Mouse (Mus musculus) limb, embryonic 11.5 days (tissue): ENCODE data around the gene 1700013G24Rik. TPM values are rescaled to one million over a fixed set of nuclear protein-coding genes. Genes with fewer than 3 reads are reported as not detected.

Experiments
- ATAC-seq: fragments of 200-750 bp; cut with Nextera tagmentation; 2 replicates; pipeline ENCODE4 v1.8.0; 2017; ENCODE audit warnings: low read depth; ENCODE audit not compliant: insufficient number of reproducible peaks, low FRiP score, low TSS enrichment
- DNase-seq: peaks from one replicate; pipeline ENCODE4 v3.0.0-alpha.2; 2015; ENCODE audit warnings: low spot score
- H3K27ac ChIP-seq: fragments of 300-500 bp; sonication (generic); replicated peaks from 2 replicates; pipeline ENCODE4 v1.5.1; 2014; ENCODE audit warnings: low read depth, mild to moderate bottlenecking, low read length
- H3K27me3 ChIP-seq: fragments of 300-500 bp; sonication (generic); 2 replicates; pipeline ENCODE4 v1.6.1; 2014; ENCODE audit warnings: mild to moderate bottlenecking, low read length, mixed read lengths; ENCODE audit not compliant: control insufficient read depth, insufficient read depth
- H3K36me3 ChIP-seq: fragments of 300-500 bp; sonication (generic); 2 replicates; pipeline ENCODE4 v1.6.1; 2014; ENCODE audit warnings: mild to moderate bottlenecking, low read length, moderate library complexity, mixed read lengths; ENCODE audit not compliant: control insufficient read depth, insufficient read depth
- H3K4me1 ChIP-seq: fragments of 300-500 bp; sonication (generic); 2 replicates; pipeline ENCODE4 v1.6.1; 2014; ENCODE audit warnings: low read length, mixed read lengths; ENCODE audit not compliant: control insufficient read depth, insufficient read depth
- H3K4me2 ChIP-seq: fragments of 300-500 bp; sonication (generic); 2 replicates; pipeline ENCODE4 v1.6.1; 2014; ENCODE audit warnings: low read depth, mild to moderate bottlenecking, moderate library complexity; ENCODE audit not compliant: severe bottlenecking
- H3K4me3 ChIP-seq: fragments of 300-500 bp; sonication (generic); 2 replicates; pipeline ENCODE4 v1.5.1; 2014; ENCODE audit warnings: low read depth, low read length
- H3K9ac ChIP-seq: fragments of 300-500 bp; sonication (generic); 2 replicates; pipeline ENCODE4 v1.6.1; 2014; ENCODE audit warnings: mild to moderate bottlenecking, low read length
- H3K9me3 ChIP-seq: fragments of 300-500 bp; sonication (generic); 2 replicates; pipeline ENCODE4 v1.6.1; 2016; ENCODE audit warnings: low read length; ENCODE audit not compliant: control insufficient read depth
- WGBS: fragments of 180-500 bp; shearing (Covaris S2); extraction: QIAGEN DNeasy Blood & Tissue Kit; methylation state at CpG from one replicate; pipeline ENCODE4 v1.1.7; 2014; 5-methylcytosine and 5-hydroxymethylcytosine counted together
- polyA plus RNA-seq: library from polyadenylated mRNA; unstranded; fragments of >200 nt; fragmentation: Nextera tagmentation; extraction: Ambion mirVana; gene quantifications from 2 replicates; pipeline ENCODE4 v1.2.1, GENCODE M21; 2014

Gene 1700013G24Rik
- polyA plus RNA-seq, 1 experiment from 2014 or later, result not detected

DNA sequence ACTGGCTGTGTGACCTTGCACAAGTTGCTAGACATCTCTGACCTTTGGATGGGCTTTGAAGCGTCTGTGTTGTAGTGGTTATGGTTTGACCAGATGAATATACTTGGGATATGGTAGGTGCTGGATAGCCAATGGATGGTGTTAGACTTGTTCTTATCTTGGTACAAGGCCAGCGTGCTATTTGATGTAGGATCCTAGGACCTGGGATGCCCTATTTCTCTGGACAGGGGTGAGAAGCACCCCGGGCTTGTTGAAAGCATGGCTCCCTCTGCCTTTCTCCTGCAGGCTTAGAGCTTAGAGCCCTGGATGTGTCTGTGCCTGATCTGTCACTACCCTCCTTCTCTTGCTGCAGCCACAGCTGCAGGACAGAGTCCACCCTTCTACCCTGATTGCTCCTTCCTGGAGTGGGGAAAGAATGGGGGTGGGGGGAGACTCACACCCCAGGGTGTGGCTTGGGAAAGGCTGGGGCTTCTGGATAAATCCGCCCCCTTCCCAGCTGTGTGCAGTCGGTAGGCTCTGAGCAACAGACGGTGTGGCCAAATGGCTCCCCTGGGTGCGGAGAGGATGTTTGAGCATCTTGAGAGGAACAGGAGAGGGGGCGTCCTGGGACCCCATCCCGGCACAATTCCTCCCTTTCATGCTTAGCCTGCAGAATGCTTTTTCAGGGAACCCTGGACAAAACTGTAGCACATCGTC lies 23.1 kb downstream of the 1700013G24Rik start:
- Histone ChIP-seq H3K27me3 (no peaks in the 10 kb centered on the region), H3K9me3 (no peaks in the 10 kb centered on the region), H3K4me1 (peaks cover 54% of the 10 kb centered on the region), H3K9ac (peak overlapping the region; percentile 34), H3K36me3 (no peaks in the 10 kb centered on the region), H3K4me2 (peak overlapping the region; percentile 37), H3K4me3 (no peak overlapping the region), H3K27ac (peak overlapping the region; percentile 42; the same call in 1 of the 2 replicates)
- WGBS, result 22% methylated on average over 10 of the region's 10 CpGs
- no peak for ATAC-seq
- DNase-seq, result no peak

DNA sequence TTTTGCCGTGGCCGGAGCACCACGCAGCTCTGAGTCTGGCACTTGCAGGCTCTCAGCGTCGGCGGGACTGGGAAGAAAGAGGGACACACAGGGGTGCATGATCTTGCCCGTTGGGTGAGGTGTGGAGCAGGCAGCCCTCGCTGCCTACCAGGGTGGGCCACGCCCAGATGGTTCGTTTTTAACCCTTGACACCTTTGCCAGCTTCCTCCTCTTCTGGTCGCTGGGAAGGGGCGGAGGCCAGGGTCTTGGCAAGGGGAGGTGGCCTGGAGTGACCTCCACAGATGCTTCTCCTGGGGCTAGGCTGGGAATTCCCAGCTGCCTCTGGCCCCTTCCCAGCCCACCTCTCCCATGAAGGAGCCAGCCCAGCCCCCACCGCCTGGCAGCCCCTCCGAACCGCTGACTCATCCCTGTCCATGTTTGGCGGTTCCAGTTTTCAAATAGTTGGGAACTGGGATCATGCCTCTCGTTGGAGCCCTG lies 23.7 kb downstream of the 1700013G24Rik start:
- H3K27me3 ChIP-seq, result no peaks in the 10 kb centered on the region
- ATAC-seq (no peak), DNase-seq (no peak)
- no peak overlapping the region for H3K4me3 ChIP-seq
- 9% methylated on average over 16 of the region's 17 CpGs for WGBS
- peak overlapping the region; percentile 34 for H3K9ac ChIP-seq
- H3K9me3 ChIP-seq, result no peaks in the 10 kb centered on the region
- H3K4me2 ChIP-seq, result peak overlapping the region; percentile 37
- H3K4me1 ChIP-seq, result peaks cover 57% of the 10 kb centered on the region
- peak overlapping the region; percentile 42; the same call in 1 of the 2 replicates for H3K27ac ChIP-seq
- H3K36me3 ChIP-seq, result no peaks in the 10 kb centered on the region

DNA sequence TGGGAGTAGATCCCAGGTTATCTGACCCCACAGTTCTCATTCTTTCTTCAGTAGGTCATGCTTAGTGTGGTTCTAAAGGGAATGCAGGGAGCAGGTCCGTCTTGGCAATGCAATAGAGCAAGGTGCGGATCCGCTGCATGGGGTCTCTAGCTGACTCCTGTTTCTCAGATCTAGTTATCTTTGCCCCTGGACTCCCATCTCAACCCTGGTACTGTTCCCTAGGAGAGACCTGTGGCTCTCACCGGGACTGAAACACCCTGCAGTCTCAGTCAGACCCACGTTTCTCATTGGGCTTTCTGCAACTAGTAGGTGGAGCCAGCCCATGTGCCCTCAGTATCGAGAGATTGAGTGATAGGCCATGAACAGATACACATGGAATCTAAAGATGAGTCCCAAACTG lies 24.5 kb downstream of the 1700013G24Rik start:
- Histone ChIP-seq H3K4me1 (peaks cover 64% of the 10 kb centered on the region), H3K9ac (no peak overlapping the region), H3K27ac (no peak overlapping the region), H3K4me2 (no peak overlapping the region), H3K9me3 (no peaks in the 10 kb centered on the region), H3K36me3 (no peaks in the 10 kb centered on the region), H3K4me3 (no peak overlapping the region), H3K27me3 (no peaks in the 10 kb centered on the region)
- DNase-seq (no peak), ATAC-seq (no peak)
- WGBS, result 58% methylated on average over 6 of the region's 6 CpGs

DNA sequence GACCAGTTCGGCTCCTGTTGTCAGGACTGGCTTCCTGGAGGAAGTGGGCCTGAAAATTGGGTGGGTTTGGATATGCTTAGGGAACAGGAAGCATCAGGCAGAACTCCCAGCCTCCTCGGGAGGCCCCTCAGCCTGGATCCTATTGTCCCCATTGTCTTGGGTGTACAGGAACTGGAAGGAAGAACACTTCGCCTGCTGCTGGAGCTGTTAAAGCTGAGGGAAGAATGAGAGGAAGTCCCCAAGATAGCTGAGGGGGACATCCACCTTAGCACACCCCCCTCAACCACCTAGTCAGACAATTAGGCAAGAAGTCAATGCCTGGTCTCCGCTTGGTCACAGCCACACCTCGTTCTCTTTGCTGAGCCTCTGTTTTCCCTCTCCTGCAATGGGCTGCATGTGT lies 25.2 kb downstream of the 1700013G24Rik start:
- no peak for DNase-seq
- no peak overlapping the region; the same call in 1 of the 2 replicates for H3K9ac ChIP-seq

DNA sequence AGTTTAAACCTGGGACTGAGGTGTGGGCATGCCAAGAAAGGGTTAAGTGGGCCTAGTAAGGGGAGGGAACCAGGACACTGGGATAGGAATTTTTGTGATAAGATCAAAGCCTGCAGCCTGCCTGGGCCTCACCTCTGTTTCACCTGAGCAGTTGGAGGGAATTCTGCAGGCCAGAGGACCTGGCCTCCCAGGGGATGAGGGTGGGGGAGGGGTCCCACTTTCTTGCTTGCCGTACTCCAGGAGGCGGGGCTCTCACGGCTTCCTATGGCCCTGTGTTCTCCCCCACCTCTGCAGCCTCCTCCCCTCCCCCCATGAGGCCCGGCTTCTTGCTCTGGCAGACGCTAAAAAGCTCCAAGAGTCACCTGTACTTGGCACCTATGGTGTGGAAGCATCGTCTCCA lies 26.7 kb downstream of the 1700013G24Rik start:
- no peaks in the 10 kb centered on the region for H3K27me3 ChIP-seq
- H3K4me1 ChIP-seq, result peaks cover 69% of the 10 kb centered on the region
- H3K9ac ChIP-seq, result no peak overlapping the region
- H3K9me3 ChIP-seq, result no peaks in the 10 kb centered on the region
- peak; percentile 71 for DNase-seq
- no peak overlapping the region for H3K4me3 ChIP-seq
- peak overlapping the region; percentile 67 for H3K27ac ChIP-seq
- no peaks in the 10 kb centered on the region for H3K36me3 ChIP-seq
- no peak for ATAC-seq
- WGBS, result 5% methylated on average over 6 of the region's 6 CpGs
- peak overlapping the region; percentile 33; the same call in 1 of the 2 replicates for H3K4me2 ChIP-seq

More for the DNA sequence above, 25.2 kb downstream of the 1700013G24Rik start:
- no peaks in the 10 kb centered on the region for H3K27me3 ChIP-seq
- peaks cover 64% of the 10 kb centered on the region for H3K4me1 ChIP-seq
- peak overlapping the region; percentile 4; the same call in 1 of the 2 replicates for H3K4me2 ChIP-seq
- H3K27ac ChIP-seq, result peak overlapping the region; percentile 55; the same call in 1 of the 2 replicates
- H3K4me3 ChIP-seq, result no peak overlapping the region
- H3K9me3 ChIP-seq, result no peaks in the 10 kb centered on the region
- no peak for ATAC-seq
- H3K36me3 ChIP-seq, result no peaks in the 10 kb centered on the region
- 91% methylated on average over 5 of the region's 5 CpGs for WGBS

DNA sequence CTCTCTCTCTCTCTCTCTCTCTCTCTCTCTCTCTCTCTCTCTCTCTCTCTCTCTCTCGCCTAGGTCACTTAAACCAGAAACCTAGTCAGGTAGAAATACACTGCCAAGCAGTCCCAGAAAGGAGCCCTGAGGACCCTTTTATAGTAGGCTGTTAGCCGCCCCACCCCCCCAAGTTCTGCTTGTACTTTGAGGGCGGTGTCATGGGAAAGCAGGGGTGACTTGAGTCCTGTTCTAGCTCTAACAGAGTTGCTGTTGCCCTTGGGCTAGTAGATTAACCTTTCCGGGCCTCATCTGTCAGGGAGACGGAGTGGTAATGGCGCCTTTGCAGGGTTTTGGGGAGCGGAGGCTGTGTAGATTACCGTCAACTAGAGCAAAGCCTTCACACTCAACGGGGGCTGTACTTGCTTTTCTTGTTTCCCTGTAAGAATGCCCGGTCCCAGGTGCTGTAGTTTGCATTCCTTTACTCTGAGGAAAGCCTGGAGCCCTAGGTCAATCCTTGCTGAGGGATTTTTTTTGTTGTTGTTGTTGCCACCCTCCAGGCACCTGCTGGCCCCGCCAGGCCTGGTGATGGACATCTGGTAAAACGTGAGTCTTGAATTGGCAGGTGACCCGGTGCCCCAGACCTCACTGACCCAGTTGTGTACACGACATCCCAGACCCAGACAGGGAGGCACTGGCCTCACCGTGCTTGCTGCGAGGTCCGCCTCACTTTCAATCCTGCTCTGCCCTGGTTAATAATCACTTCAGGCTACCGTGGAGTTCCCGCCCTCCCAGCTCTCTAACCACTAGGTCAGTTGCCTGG lies 27.3 kb downstream of the 1700013G24Rik start:
- Histone ChIP-seq H3K9ac (no peak overlapping the region), H3K4me1 (peaks cover 74% of the 10 kb centered on the region), H3K36me3 (no peaks in the 10 kb centered on the region), H3K4me3 (no peak overlapping the region), H3K27ac (peak overlapping the region; percentile 67), H3K4me2 (peak overlapping the region; percentile 33; the same call in 1 of the 2 replicates), H3K27me3 (no peaks in the 10 kb centered on the region), H3K9me3 (no peaks in the 10 kb centered on the region)
- 9% methylated on average over 18 of the region's 19 CpGs for WGBS
- no peak for ATAC-seq
- no peak for DNase-seq

DNA sequence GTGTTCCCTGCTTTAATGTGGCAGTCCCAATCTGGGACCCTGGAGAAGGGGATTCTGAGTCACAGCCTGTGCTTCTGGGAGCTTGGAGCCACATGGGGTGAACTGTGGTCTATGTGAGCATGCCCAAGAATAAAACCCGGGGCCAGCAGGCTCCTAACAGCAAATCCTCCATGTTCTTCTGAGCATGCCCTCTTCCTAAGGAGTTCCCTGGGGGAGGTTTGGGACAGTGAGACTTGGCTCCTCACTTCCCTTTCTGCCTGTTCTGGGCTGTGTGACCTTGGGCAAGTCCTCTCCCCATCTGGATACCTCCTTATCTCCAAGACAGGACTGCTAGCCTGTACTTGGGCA lies 27.9 kb downstream of the 1700013G24Rik start:
- H3K9me3 ChIP-seq, result no peaks in the 10 kb centered on the region
- no peak for DNase-seq
- H3K4me3 ChIP-seq, result no peak overlapping the region
- no peak for ATAC-seq
- H3K27me3 ChIP-seq, result no peaks in the 10 kb centered on the region
- peak overlapping the region; percentile 67; the same call in 1 of the 2 replicates for H3K27ac ChIP-seq
- peak overlapping the region; percentile 33; the same call in 1 of the 2 replicates for H3K4me2 ChIP-seq
- peaks cover 78% of the 10 kb centered on the region for H3K4me1 ChIP-seq
- H3K36me3 ChIP-seq, result no peaks in the 10 kb centered on the region
- 22% methylated on average over 1 of the region's 1 CpGs for WGBS
- H3K9ac ChIP-seq, result no peak overlapping the region

DNA sequence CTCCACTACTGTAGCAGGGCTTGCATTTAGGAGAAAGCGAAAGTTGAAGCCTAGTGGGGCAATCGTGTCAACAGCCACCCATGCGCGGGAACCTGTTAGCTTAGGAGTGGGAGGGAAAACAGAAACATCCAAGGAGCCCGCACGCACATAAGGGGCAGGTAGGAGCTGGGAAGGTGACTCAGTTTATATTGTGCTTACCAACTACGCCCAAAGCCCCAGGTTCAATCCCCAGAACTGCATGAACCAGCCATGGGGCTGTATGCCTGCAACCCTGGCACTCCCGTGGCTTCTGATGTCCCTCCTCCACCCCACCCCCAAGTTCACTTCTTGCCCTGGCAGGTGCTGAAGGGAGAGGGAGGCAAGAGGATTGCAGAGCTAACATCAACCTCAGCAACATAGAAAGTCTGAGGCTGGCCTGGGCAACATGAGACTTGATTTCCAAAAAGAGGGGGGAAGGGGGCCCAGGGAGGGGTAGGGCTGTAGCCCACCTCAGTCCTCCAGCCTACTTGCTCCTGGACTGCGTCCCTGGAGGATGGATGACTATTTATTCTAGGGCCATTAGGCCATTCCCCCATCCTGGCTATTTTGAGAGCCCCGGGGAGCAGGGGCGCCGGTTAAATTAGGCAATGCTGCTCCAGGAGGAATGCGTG lies 28.4 kb downstream of the 1700013G24Rik start:
- WGBS, result 35% methylated on average over 13 of the region's 13 CpGs
- no peaks in the 10 kb centered on the region for H3K9me3 ChIP-seq
- no peaks in the 10 kb centered on the region for H3K36me3 ChIP-seq
- 0 out of 2 replicates have a peak overlapping the region, but pooled peaks have one; percentile 33 for H3K27ac ChIP-seq
- DNase-seq, result no peak
- H3K9ac ChIP-seq, result no peak overlapping the region
- no peak overlapping the region; the same call in 1 of the 2 replicates for H3K4me2 ChIP-seq
- peaks cover 78% of the 10 kb centered on the region for H3K4me1 ChIP-seq
- H3K4me3 ChIP-seq, result no peak overlapping the region
- H3K27me3 ChIP-seq, result no peaks in the 10 kb centered on the region
- no peak for ATAC-seq
